Mouse (Mus musculus) spleen, adult 2 months (tissue): ENCODE measurements around the gene Dvl2. TPM values are rescaled to one million over a fixed set of nuclear protein-coding genes. Genes with fewer than 3 reads are reported as not detected.
A peak's percentile ranks its signal among the peaks of the same experiment; 100 is the strongest.

ENCODE experiments used
- DNase-seq, 2 experiments: peaks; one replicate each; pipeline versions ENCODE4 v3.0.0 to v3.0.0-alpha.2; 2012 to 2021; ENCODE audit warnings: low spot score in 2 of 2, low read depth in 1 of 2
- H3K27ac ChIP-seq: fragments of 200-500 bp; 2 replicates; pipeline ENCODE4 v1.5.1; 2012; ENCODE audit warnings: low read length, inconsistent platforms; ENCODE audit not compliant: insufficient read depth
- H3K27me3 ChIP-seq: fragments of 200-500 bp; 2 replicates; pipeline ENCODE4 v1.6.1; 2012; ENCODE audit warnings: mild to moderate bottlenecking, moderate library complexity, low read length, inconsistent platforms; ENCODE audit not compliant: control insufficient read depth, insufficient read depth
- H3K36me3 ChIP-seq: fragments of 200-500 bp; 2 replicates; pipeline ENCODE4 v1.6.1; 2012; ENCODE audit warnings: mild to moderate bottlenecking, low read length, inconsistent platforms; ENCODE audit not compliant: control insufficient read depth, insufficient read depth
- H3K4me1 ChIP-seq: fragments of 200-500 bp; 2 replicates; pipeline ENCODE4 v1.6.1; 2011; ENCODE audit warnings: inconsistent platforms; ENCODE audit not compliant: control insufficient read depth, insufficient read depth, insufficient read length
- H3K4me3 ChIP-seq: fragments of 200-500 bp; 2 replicates; pipeline ENCODE4 v1.5.1; 2011; ENCODE audit warnings: mild to moderate bottlenecking, inconsistent platforms; ENCODE audit not compliant: insufficient read depth, insufficient read length; ENCODE audit errors: extremely low read depth
- CTCF ChIP-seq: fragments of 200-500 bp; IDR thresholded peaks from 2 replicates; pipeline ENCODE4 v1.5.1; 2011; ENCODE audit warnings: mild to moderate bottlenecking, inconsistent platforms; ENCODE audit not compliant: insufficient read depth, insufficient read length, insufficient replicate concordance; ENCODE audit errors: extremely low read depth
- POLR2A ChIP-seq: fragments of 200-500 bp; IDR thresholded peaks from 2 replicates; pipeline ENCODE4 v1.6.1; 2011; ENCODE audit warnings: low read depth, low read length, inconsistent platforms
- WGBS: fragments of 180-500 bp; shearing (Covaris S2); methylation state at CpG from one replicate; pipeline ENCODE4 v1.1.7; 2018; 5-methylcytosine and 5-hydroxymethylcytosine counted together
- polyA plus RNA-seq: library from polyadenylated mRNA; depleted of rRNA; stranded (reverse); fragments of >200 nt; gene quantifications from 2 replicates; pipeline ENCODE4 v1.2.3, GENCODE M21; 2012

The Dvl2 gene
- polyA plus RNA-seq, 1 experiment: 22.3 TPM

- WGBS: 62% methylated on average over 6 of the region's 6 CpGs
- no peak for DNase-seq
- Histone ChIP-seq H3K4me1 (peaks cover 19% of the 10 kb centered on the region), H3K27me3 (peaks cover 15% of the 10 kb centered on the region), H3K36me3 (peaks cover 11% of the 10 kb centered on the region), H3K27ac (no peak overlapping the region), H3K4me3 (no peak overlapping the region)
- TF ChIP-seq CTCF (no peak), POLR2A (no peak)
Observed at GRCm38 (mm10) chr11:69970222-69970621, 30.2 kb upstream of the Dvl2 start.

DNA sequence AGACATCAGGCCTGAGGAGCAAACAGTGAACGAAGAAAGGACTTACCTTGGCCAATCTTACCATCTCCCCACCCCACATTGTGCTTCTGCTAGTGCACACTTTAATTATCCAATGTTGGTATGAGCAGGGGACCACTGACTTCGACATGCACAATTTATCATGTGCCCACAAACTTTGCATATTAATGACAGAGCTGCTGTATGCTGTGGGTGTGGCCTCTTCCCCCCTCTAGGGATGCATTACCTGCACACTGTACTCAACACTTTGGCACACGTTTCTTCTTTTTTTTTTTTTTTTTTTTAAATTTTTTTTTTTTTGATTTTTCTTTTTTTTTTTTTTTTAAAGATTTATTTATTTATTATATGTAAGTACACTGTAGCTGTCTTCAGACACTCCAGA, 29.6 kb upstream of the Dvl2 start:
- TF ChIP-seq CTCF: no peak
- TF ChIP-seq POLR2A: no peak
- H3K27ac ChIP-seq: no peak overlapping the region
- DNase-seq: no peak
- H3K36me3 ChIP-seq: peaks cover 11% of the 10 kb centered on the region
- H3K4me1 ChIP-seq: peaks cover 16% of the 10 kb centered on the region
- H3K27me3 ChIP-seq: peaks cover 10% of the 10 kb centered on the region
- no peak overlapping the region for H3K4me3 ChIP-seq
- 45% methylated on average over 3 of the region's 3 CpGs for WGBS

GRCm38 (mm10) chr11:69974907-69975306, 25.5 kb upstream of the Dvl2 start:
- DNase-seq: no peak
- peaks cover 11% of the 10 kb centered on the region for H3K36me3 ChIP-seq
- no peak overlapping the region for H3K27ac ChIP-seq
- peaks cover 5% of the 10 kb centered on the region; the same call in 1 of the 2 replicates for H3K4me1 ChIP-seq
- TF ChIP-seq POLR2A: no peak
- TF ChIP-seq CTCF: no peak
- no peak overlapping the region for H3K4me3 ChIP-seq
- 94% methylated on average over 2 of the region's 2 CpGs for WGBS
- no peaks in the 10 kb centered on the region for H3K27me3 ChIP-seq

DNA sequence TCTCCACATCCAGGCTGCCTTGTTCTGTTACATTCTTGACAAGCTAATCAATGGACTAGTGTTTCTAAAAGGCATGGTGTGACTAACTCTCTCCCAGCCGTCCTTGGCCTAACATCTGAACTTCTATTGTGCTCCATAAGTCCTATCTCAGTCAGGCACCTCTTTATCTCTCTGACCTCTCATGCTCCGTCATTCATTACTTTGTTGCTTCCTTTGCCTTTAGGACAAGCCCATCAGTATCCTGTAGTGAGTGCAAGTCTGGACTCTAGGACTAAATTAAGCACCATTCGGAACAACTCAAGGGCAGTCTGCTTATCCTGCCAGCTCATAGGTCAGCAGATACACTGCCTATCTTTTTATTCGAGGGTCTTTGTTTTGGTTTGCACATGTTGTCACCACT, 24.1 kb upstream of the Dvl2 start:
- Histone ChIP-seq H3K36me3 (peaks cover 11% of the 10 kb centered on the region), H3K4me3 (no peak overlapping the region), H3K27me3 (no peaks in the 10 kb centered on the region), H3K4me1 (no peaks in the 10 kb centered on the region; the same call in 1 of the 2 replicates), H3K27ac (no peak overlapping the region)
- WGBS: 84% methylated on average over 4 of the region's 4 CpGs
- TF ChIP-seq POLR2A: no peak
- no peak for TF ChIP-seq CTCF
- no peak for DNase-seq

DNA sequence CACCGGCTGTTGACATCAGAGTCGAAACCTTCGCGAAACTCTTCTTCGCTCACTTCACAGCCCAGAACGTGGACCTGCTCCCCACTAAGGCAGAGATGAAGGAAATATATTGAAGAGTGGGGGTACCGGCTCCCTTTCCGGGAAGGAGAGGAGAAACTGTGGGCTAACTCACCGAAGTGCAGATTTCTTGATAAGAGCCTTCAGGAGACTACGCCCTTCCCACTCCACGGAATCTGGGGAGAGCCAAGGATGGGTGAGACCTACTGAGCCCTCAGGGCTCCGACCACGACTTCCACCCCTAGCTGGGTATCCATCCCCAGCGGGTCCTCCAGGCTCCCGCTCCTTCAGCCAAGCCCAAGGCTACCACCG, 20.6 kb upstream of the Dvl2 start:
- Histone ChIP-seq H3K4me3 (peak overlapping the region; percentile 84), H3K36me3 (peaks cover 9% of the 10 kb centered on the region), H3K27ac (peak overlapping the region; percentile 81), H3K27me3 (no peaks in the 10 kb centered on the region), H3K4me1 (peaks cover 6% of the 10 kb centered on the region; the same call in 1 of the 2 replicates)
- DNase-seq: no peak
- WGBS: 4% methylated on average over 16 of the region's 16 CpGs
- TF ChIP-seq CTCF: no peak
- TF ChIP-seq POLR2A: no peak

GRCm38 (mm10) chr11:69980196-69981140, 19.9 kb upstream of the Dvl2 start:
- Histone ChIP-seq H3K27ac (peak overlapping the region; percentile 81), H3K4me1 (peaks cover 6% of the 10 kb centered on the region; the same call in 1 of the 2 replicates), H3K27me3 (no peaks in the 10 kb centered on the region), H3K36me3 (peaks cover 12% of the 10 kb centered on the region), H3K4me3 (peak overlapping the region; percentile 84)
- DNase-seq: peak; percentile 81 to 84
- no peak for TF ChIP-seq CTCF
- TF ChIP-seq POLR2A: peak; percentile 87
- under 1% methylated on average over 55 of the region's 60 CpGs for WGBS
